ENCODE assay signal across 9 mouse cellular contexts in the genomic region with DNA sequence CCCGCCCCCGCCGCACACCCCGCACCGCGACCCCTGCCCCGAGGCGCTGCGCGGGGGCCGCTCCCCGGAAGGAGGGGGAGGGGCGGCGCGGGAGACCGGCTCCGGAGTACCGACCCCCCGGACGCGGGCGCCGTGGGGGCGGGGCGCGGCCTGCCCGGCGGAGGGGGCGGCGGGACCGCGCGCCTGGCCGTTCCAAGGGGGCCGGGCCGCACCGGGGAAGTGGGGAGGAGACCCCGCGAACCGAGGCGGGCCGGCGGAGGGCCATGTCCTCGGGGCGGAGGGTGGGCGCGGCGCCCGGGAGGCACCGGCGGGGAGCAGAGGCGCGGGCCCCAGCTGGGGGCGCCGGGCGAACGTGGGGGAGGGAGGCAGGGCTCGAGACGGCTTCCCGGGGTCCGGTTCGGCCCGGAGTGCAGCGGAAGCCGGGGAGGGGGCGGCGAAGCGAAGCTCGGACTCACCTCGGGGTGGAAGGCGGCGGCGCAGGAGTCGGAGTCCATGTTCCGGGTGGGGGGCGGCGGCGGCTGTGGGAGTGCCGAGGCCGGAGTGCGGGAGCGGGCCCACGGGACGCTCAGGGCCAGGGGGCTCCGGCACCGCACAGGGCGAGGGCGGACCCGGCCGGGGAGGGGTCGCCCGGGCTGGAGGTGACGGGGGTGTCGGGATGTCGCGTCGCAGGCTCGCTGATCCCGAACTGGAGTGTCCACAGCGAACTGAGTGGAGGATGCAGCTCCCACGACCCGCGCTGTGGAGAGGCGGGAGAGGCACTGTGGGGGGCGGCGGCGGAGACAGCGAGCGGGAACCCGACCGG. TPM values are rescaled to one million over a fixed set of nuclear protein-coding genes. Genes with fewer than 3 reads are reported as not detected.
DNase-seq lines count a peak whose midpoint lies in the region; ATAC-seq and TF ChIP-seq lines count a peak whose summit lies in the region.
"Had no signal": no experiment of that assay in that cellular context is flagged by ENCODE, and none has a peak within 500 bp of the region (broad histone marks: within the 10 kb centered on the region; RNA-seq: fewer than 3 reads in every experiment).

No protein-coding gene starts in this region.

- H3K27me3 ChIP-seq in spleen, adult 2 months (ENCODE audit: control insufficient read depth, insufficient read depth, low read length), result peaks cover 11% of the 10 kb centered on the region
- H3K27me3 ChIP-seq in hindbrain, embryonic 14.5 days (ENCODE audit: control insufficient read depth, insufficient read depth, low read length), result no peaks in the 10 kb centered on the region
- H3K27me3 ChIP-seq in lung, postnatal 0 days (replicated peaks; ENCODE audit: insufficient read depth, low read length), result no peaks in the 10 kb centered on the region
- H3K27me3 ChIP-seq: Patski had no signal

- intact Hi-C loops in gastrocnemius, adult 2 months (cut with DNase I), result loop anchor here (1.0 kb wide), 1 partner anchor 13 kb away; a partner anchor contains a TSS
- intact Hi-C loops in gastrocnemius, postnatal 36 days (cut with DNase I), result no loop called here

- H3K4me3 ChIP-seq in gastrocnemius, adult 2 months, result peak overlapping the region; percentile 100
- H3K4me3 ChIP-seq in spleen, adult 2 months (ENCODE audit: extremely low read depth, insufficient read depth, insufficient read length), result peak overlapping the region; percentile 88
- H3K4me3 ChIP-seq in hindbrain, embryonic 14.5 days (replicated peaks; ENCODE audit: low read length), result peak overlapping the region; percentile 99
- H3K4me3 ChIP-seq in lung, postnatal 0 days (ENCODE audit: low read depth, low read length), result peak overlapping the region; percentile 98

- WGBS in spleen, adult 2 months, result 2% methylated on average over 61 of the region's 111 CpGs
- WGBS in hindbrain, embryonic 14.5 days, result under 1% methylated on average over 66 of the region's 111 CpGs
- 1% methylated on average over 57 of the region's 111 CpGs for WGBS in lung, postnatal 0 days

- no peak for TF ChIP-seq POLR2A in spleen, adult 2 months (IDR thresholded peaks at IDR 0.05; ENCODE audit: low read depth, low read length)

- ATAC-seq in hindbrain, embryonic 14.5 days (ENCODE audit: low FRiP score), result no peak; the same call in 1 of the 2 replicates
- ATAC-seq in lung, postnatal 0 days, result peak; percentile 3

- H3K9ac ChIP-seq in hindbrain, embryonic 14.5 days, result peak overlapping the region; percentile 88
- H3K9ac ChIP-seq in lung, postnatal 0 days (replicated peaks; ENCODE audit: low read depth), result peak overlapping the region; percentile 94

- no peaks in the 10 kb centered on the region; the same call in 1 of the 2 replicates for H3K4me1 ChIP-seq in spleen, adult 2 months (ENCODE audit: control insufficient read depth, insufficient read depth, insufficient read length)
- peaks cover 18% of the 10 kb centered on the region for H3K4me1 ChIP-seq in hindbrain, embryonic 14.5 days (replicated peaks; ENCODE audit: control insufficient read depth, insufficient read depth, low read length)
- peaks cover 13% of the 10 kb centered on the region; the same call in 1 of the 2 replicates for H3K4me1 ChIP-seq in lung, postnatal 0 days (ENCODE audit: insufficient read depth, low read depth, low read length)

- H3K27ac ChIP-seq in gastrocnemius, adult 2 months, result peak overlapping the region; percentile 99
- H3K27ac ChIP-seq in spleen, adult 2 months (ENCODE audit: insufficient read depth, low read length), result peak overlapping the region; percentile 30
- H3K27ac ChIP-seq in hindbrain, embryonic 14.5 days, result peak overlapping the region; percentile 76; the same call in 1 of the 2 replicates
- H3K27ac ChIP-seq in lung, postnatal 0 days (ENCODE audit: low read length), result peak overlapping the region; percentile 85

- TF ChIP-seq CTCF in gastrocnemius, adult 2 months (IDR thresholded peaks at IDR 0.05), result no peak
- TF ChIP-seq CTCF in spleen, adult 2 months (IDR thresholded peaks at IDR 0.05; ENCODE audit: extremely low read depth, insufficient read depth, insufficient read length, insufficient replicate concordance), result no peak
- TF ChIP-seq CTCF in lung, postnatal 0 days (IDR thresholded peaks at IDR 0.05), result no peak

- TF ChIP-seq EP300 in lung, postnatal 0 days (IDR thresholded peaks at IDR 0.05), result no peak

- DNase-seq in gastrocnemius, adult 2 months, result peak; percentile 55
- no peak for DNase-seq in gastrocnemius, postnatal 36 days
- peak in 1 of 2 experiments; percentile 24 for DNase-seq in spleen, adult 2 months (ENCODE audit: low read depth in 1 of 2, low spot score in 2 of 2)
- DNase-seq in spleen, postnatal 36 days (ENCODE audit: low spot score in 2 of 2), result no peak
- DNase-seq in hindbrain, embryonic 14.5 days (ENCODE audit: low spot score), result no peak
- DNase-seq in lung, postnatal 0 days (ENCODE audit: low spot score), result peak; percentile 26
- peak; percentile 39 for DNase-seq in thymus, postnatal 0 days (ENCODE audit: low spot score)
- DNase-seq in embryo, embryonic 9.5 days (ENCODE audit: extremely low spot score), result no peak

- H3K36me3 ChIP-seq in spleen, adult 2 months (ENCODE audit: control insufficient read depth, insufficient read depth, low read length), result 0 out of 2 replicates have a peak, but pooled peaks cover 6% of the 10 kb centered on the region
- H3K36me3 ChIP-seq in hindbrain, embryonic 14.5 days (replicated peaks; ENCODE audit: control insufficient read depth, insufficient read depth), result peaks cover 31% of the 10 kb centered on the region
- peaks cover 18% of the 10 kb centered on the region; the same call in 1 of the 2 replicates for H3K36me3 ChIP-seq in lung, postnatal 0 days (ENCODE audit: insufficient read depth, low read length)

- H3K4me2 ChIP-seq in hindbrain, embryonic 14.5 days (replicated peaks), result peak overlapping the region; percentile 91
- H3K4me2 ChIP-seq in lung, postnatal 0 days (replicated peaks; ENCODE audit: low read depth, low read length), result peak overlapping the region; percentile 90

- no peaks in the 10 kb centered on the region for H3K9me3 ChIP-seq in hindbrain, embryonic 14.5 days (ENCODE audit: control insufficient read depth, low read length)
- H3K9me3 ChIP-seq in lung, postnatal 0 days (ENCODE audit: low read length), result no peaks in the 10 kb centered on the region

RNA-seq across cellular contexts. Expression of a gene that starts 0.5 kb away (rescaled TPM):
- total RNA-seq in gastrocnemius, adult 2 months (2021), result 1 to 10 TPM; 4.5 to 4.6 TPM
- 1 to 10 TPM; 3.6 to 4.0 TPM for total RNA-seq in gastrocnemius, postnatal 36 days (2021)
- 3.8 and 4.2 TPM in 2 replicates for polyA plus RNA-seq in spleen, adult 2 months (2012; rRNA removed)
- 20.6 and 26.4 TPM in 2 replicates for polyA plus RNA-seq in hindbrain, embryonic 14.5 days (2014; fragmentation: Nextera tagmentation; extraction: Ambion mirVana)
- polyA plus RNA-seq in lung, postnatal 0 days (2015; fragmentation: Nextera tagmentation; extraction: Ambion mirVana), result 18.0 TPM in 2 replicates
- polyA plus RNA-seq in thymus, postnatal 0 days (2015; fragmentation: Nextera tagmentation; extraction: Ambion mirVana), result 10.0 and 11.3 TPM in 2 replicates

RNA-seq across cellular contexts. Expression of a gene that starts 6.8 kb away (rescaled TPM):
- total RNA-seq in gastrocnemius, adult 2 months (2021), result 10 to 100 TPM; 31.1 to 32.5 TPM
- total RNA-seq in gastrocnemius, postnatal 36 days (2021), result 10 to 100 TPM; 28.8 to 35.8 TPM
- 46.2 and 53.0 TPM in 2 replicates for polyA plus RNA-seq in spleen, adult 2 months (2012; rRNA removed)
- 22.2 and 25.1 TPM in 2 replicates for polyA plus RNA-seq in hindbrain, embryonic 14.5 days (2014; fragmentation: Nextera tagmentation; extraction: Ambion mirVana)
- 31.0 and 33.3 TPM in 2 replicates for polyA plus RNA-seq in lung, postnatal 0 days (2015; fragmentation: Nextera tagmentation; extraction: Ambion mirVana)
- 30.7 and 41.4 TPM in 2 replicates for polyA plus RNA-seq in thymus, postnatal 0 days (2015; fragmentation: Nextera tagmentation; extraction: Ambion mirVana)

RNA-seq across cellular contexts. Expression of a gene that starts 13.0 kb away (rescaled TPM):
- 100 to 1,000 TPM in 1 of 2 experiments, 10 to 100 TPM in 1; 92.5 to 125 TPM for total RNA-seq in gastrocnemius, adult 2 months (2021)
- 10 to 100 TPM; 77.1 to 91.5 TPM for total RNA-seq in gastrocnemius, postnatal 36 days (2021)
- 20.1 and 28.4 TPM in 2 replicates for polyA plus RNA-seq in spleen, adult 2 months (2012; rRNA removed)
- 2.5 and 3.2 TPM in 2 replicates for polyA plus RNA-seq in hindbrain, embryonic 14.5 days (2014; fragmentation: Nextera tagmentation; extraction: Ambion mirVana)
- polyA plus RNA-seq in lung, postnatal 0 days (2015; fragmentation: Nextera tagmentation; extraction: Ambion mirVana), result 13.4 and 13.7 TPM in 2 replicates
- 8.9 and 10.2 TPM in 2 replicates for polyA plus RNA-seq in thymus, postnatal 0 days (2015; fragmentation: Nextera tagmentation; extraction: Ambion mirVana)

RNA-seq across cellular contexts. Expression of a gene that starts 31.9 kb away (rescaled TPM):
- 1 to 10 TPM; 2.4 to 3.3 TPM for total RNA-seq in gastrocnemius, adult 2 months (2021)
- total RNA-seq in gastrocnemius, postnatal 36 days (2021), result 1 to 10 TPM; 2.5 to 2.8 TPM
- polyA plus RNA-seq in spleen, adult 2 months (2012; rRNA removed), result 18.9 and 21.3 TPM in 2 replicates
- 19.1 and 20.7 TPM in 2 replicates for polyA plus RNA-seq in hindbrain, embryonic 14.5 days (2014; fragmentation: Nextera tagmentation; extraction: Ambion mirVana)
- polyA plus RNA-seq in lung, postnatal 0 days (2015; fragmentation: Nextera tagmentation; extraction: Ambion mirVana), result 13.2 and 13.7 TPM in 2 replicates
- 18.4 and 18.9 TPM in 2 replicates for polyA plus RNA-seq in thymus, postnatal 0 days (2015; fragmentation: Nextera tagmentation; extraction: Ambion mirVana)

RNA-seq across cellular contexts. Expression of a gene that starts 42.8 kb away (rescaled TPM):
- under 1 TPM; 0.53 to 0.59 TPM for total RNA-seq in gastrocnemius, adult 2 months (2021)
- total RNA-seq in gastrocnemius, postnatal 36 days (2021), result 1 to 10 TPM in 1 of 2 experiments, under 1 TPM in 1; 0.43 to 1.1 TPM
- 0.14 and 0.15 TPM in 2 replicates for polyA plus RNA-seq in spleen, adult 2 months (2012; rRNA removed)
- polyA plus RNA-seq in hindbrain, embryonic 14.5 days (2014; fragmentation: Nextera tagmentation; extraction: Ambion mirVana), result 0.90 and 1.0 TPM in 2 replicates
- 0.21 and 0.35 TPM in 2 replicates for polyA plus RNA-seq in lung, postnatal 0 days (2015; fragmentation: Nextera tagmentation; extraction: Ambion mirVana)
- polyA plus RNA-seq in thymus, postnatal 0 days (2015; fragmentation: Nextera tagmentation; extraction: Ambion mirVana), result 0.32 and 0.59 TPM in 2 replicates

Comparison
In these comparisons a context has a peak if more than half of its experiments do, and no peak if none do; other contexts are left out.
1. DNase-seq: peak in gastrocnemius, adult 2 months (single experiment), lung, postnatal 0 days (single experiment) and thymus, postnatal 0 days (single experiment); none in gastrocnemius, postnatal 36 days (0 of 2), spleen, postnatal 36 days (0 of 2), hindbrain, embryonic 14.5 days (single experiment) and embryo, embryonic 9.5 days (single experiment).
2. H3K27ac ChIP-seq: peak in every context shown above with its lines; median percentile 99 in gastrocnemius, adult 2 months; 85 in lung, postnatal 0 days; 76 in hindbrain, embryonic 14.5 days; 30 in spleen, adult 2 months.
3. Peak in every context shown above with its lines, with median percentiles within 50 percentile points of each other: H3K4me3 ChIP-seq.